Mouse (Mus musculus): ENCODE measurements around the gene Tmem167. TPM values are rescaled to one million over a fixed set of nuclear protein-coding genes. Genes with fewer than 3 reads are reported as not detected.

Tmem167 gene
- polyA plus RNA-seq, 1 experiment from 2014 or later: 41.6 TPM

DNA sequence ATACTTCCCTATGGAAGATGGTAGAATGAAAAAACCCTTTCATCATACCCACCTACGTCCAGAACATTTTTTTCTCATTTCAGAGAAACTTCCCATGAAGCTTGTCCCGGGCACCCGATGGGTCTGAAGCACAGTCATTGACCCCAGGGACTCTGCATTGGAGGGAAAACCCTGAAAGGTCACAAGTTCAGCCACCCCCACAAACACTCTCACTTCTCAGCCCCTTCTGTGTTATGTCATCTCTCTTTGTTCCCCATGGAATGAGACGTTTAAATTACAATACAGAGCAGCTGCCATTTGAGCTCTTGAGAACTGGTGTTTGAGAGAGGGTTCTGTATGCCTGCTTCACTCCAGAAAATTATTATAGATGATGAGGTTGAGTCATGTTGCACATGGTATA, 54.3 kb downstream of the Tmem167 start:
- Histone ChIP-seq H3K9ac (replicated peaks; ENCODE audit: low read depth) (no peak overlapping the region), H3K4me3 (ENCODE audit: low read depth, low read length) (no peak overlapping the region), H3K4me1 (ENCODE audit: insufficient read depth, low read depth, low read length) (no peaks in the 10 kb centered on the region), H3K4me2 (replicated peaks; ENCODE audit: low read depth, low read length) (no peak overlapping the region), H3K27ac (ENCODE audit: low read length) (no peak overlapping the region), H3K27me3 (replicated peaks; ENCODE audit: insufficient read depth, low read length) (no peaks in the 10 kb centered on the region), H3K9me3 (ENCODE audit: low read length) (no peaks in the 10 kb centered on the region), H3K36me3 (ENCODE audit: insufficient read depth, low read length) (no peaks in the 10 kb centered on the region)
- TF ChIP-seq EP300 (IDR thresholded peaks at IDR 0.05) (no peak), CTCF (IDR thresholded peaks at IDR 0.05) (no peak)
- ATAC-seq (no peak), DNase-seq (ENCODE audit: low spot score) (no peak)
- WGBS: 37% methylated on average over 4 of the region's 4 CpGs

DNA sequence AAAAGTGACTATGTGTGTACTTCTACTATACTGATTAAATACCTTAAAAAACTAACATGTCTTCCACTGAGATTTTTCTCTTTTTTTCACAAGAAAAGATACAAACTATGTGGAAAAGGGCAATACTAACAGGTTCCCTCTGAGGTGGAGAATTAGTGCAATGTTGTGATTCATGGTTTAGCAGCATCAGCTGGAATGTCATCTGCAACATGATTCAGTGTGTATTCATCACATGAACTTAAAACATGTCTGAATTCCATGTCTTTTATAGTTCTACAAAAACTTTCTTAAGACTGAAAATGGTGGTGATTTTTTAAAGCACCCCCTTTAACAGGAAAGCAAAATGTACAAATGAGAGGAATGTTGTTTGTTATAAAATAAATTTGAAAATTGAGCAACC, 63.0 kb downstream of the Tmem167 start:
- H3K36me3 ChIP-seq (ENCODE audit: insufficient read depth, low read length): no peaks in the 10 kb centered on the region
- no peaks in the 10 kb centered on the region for H3K27me3 ChIP-seq (replicated peaks; ENCODE audit: insufficient read depth, low read length)
- no peak overlapping the region for H3K4me3 ChIP-seq (ENCODE audit: low read depth, low read length)
- H3K9ac ChIP-seq (replicated peaks; ENCODE audit: low read depth): no peak overlapping the region
- H3K4me1 ChIP-seq (ENCODE audit: insufficient read depth, low read depth, low read length): no peaks in the 10 kb centered on the region
- H3K27ac ChIP-seq (ENCODE audit: low read length): no peak overlapping the region
- no peak overlapping the region for H3K4me2 ChIP-seq (replicated peaks; ENCODE audit: low read depth, low read length)
- no peak for ATAC-seq
- no peak for DNase-seq (ENCODE audit: low spot score)
- TF ChIP-seq CTCF (IDR thresholded peaks at IDR 0.05) (no peak), EP300 (IDR thresholded peaks at IDR 0.05) (no peak)
- no peaks in the 10 kb centered on the region for H3K9me3 ChIP-seq (ENCODE audit: low read length)

DNA sequence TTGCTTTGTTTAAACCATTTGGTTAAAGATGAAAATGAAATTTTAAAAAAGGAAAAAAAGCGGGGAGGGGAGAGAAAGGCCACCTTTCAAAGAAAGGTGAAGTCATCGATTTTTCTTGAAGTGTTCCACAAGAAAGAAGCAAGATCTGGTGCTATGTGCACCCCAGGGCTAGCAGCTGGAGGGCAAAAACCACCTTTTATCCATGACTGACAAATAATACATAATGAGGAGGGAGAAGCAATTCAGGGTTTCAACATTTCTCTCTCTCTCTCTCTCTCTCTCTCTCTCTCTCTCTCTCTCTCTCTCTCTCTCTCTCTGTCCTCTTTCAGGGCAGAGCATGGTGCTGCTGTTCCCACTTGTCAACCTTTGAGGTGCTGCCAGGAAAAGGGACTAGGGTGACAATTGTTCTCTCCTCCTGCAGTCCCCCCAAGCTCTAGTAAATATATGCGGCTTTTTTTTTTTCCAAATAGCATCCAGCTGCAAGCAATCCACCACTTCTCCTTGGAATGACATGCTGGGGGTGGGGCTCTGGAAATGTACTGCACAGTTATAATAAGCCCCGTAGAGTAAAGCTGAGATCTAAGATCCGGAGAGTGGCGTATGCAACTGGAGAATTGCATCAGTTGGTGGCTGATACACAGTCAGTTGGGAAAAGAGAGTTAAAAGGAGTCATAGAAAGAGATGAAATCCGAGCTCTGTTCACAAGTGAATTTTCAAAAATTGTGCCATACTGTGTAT, 63.8 kb downstream of the Tmem167 start:
- peak; percentile 73 for DNase-seq (ENCODE audit: low spot score)
- Histone ChIP-seq H3K4me3 (ENCODE audit: low read depth, low read length) (no peak overlapping the region), H3K36me3 (ENCODE audit: insufficient read depth, low read length) (no peaks in the 10 kb centered on the region), H3K9ac (replicated peaks; ENCODE audit: low read depth) (no peak overlapping the region), H3K9me3 (ENCODE audit: low read length) (no peaks in the 10 kb centered on the region), H3K4me2 (replicated peaks; ENCODE audit: low read depth, low read length) (no peak overlapping the region), H3K27me3 (replicated peaks; ENCODE audit: insufficient read depth, low read length) (no peaks in the 10 kb centered on the region), H3K4me1 (ENCODE audit: insufficient read depth, low read depth, low read length) (no peaks in the 10 kb centered on the region), H3K27ac (ENCODE audit: low read length) (no peak overlapping the region)
- ATAC-seq: peak; percentile 61
- 45% methylated on average over 7 of the region's 7 CpGs for WGBS
- TF ChIP-seq EP300 (IDR thresholded peaks at IDR 0.05): no peak
- no peak for TF ChIP-seq CTCF (IDR thresholded peaks at IDR 0.05)

DNA sequence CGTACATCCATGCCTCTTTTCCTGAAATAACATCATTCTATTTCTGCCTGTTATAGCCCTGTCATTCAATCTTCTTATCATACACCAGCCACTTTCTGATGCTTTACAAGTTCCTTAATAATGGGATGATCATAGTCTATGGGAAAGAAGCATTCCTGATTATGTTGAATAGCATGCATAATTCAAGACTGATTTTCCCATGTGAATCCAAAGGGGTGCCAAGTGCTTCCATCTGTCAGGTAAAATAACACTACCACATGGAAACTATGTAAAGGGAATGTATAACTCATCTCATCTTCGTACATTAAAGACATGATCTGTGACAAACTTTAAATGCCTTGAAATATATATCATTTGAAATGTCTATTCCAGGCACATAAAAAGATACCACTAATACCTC, 75.2 kb downstream of the Tmem167 start:
- ATAC-seq (no peak), DNase-seq (ENCODE audit: low spot score) (no peak)
- Histone ChIP-seq H3K36me3 (ENCODE audit: insufficient read depth, low read length) (no peaks in the 10 kb centered on the region), H3K4me1 (ENCODE audit: insufficient read depth, low read depth, low read length) (no peaks in the 10 kb centered on the region), H3K27ac (ENCODE audit: low read length) (no peak overlapping the region), H3K9me3 (ENCODE audit: low read length) (no peaks in the 10 kb centered on the region), H3K4me3 (ENCODE audit: low read depth, low read length) (no peak overlapping the region), H3K27me3 (replicated peaks; ENCODE audit: insufficient read depth, low read length) (no peaks in the 10 kb centered on the region), H3K9ac (replicated peaks; ENCODE audit: low read depth) (no peak overlapping the region), H3K4me2 (replicated peaks; ENCODE audit: low read depth, low read length) (no peak overlapping the region)
- TF ChIP-seq CTCF (IDR thresholded peaks at IDR 0.05) (no peak), EP300 (IDR thresholded peaks at IDR 0.05) (no peak)
- WGBS: 81% methylated on average over 2 of the region's 2 CpGs

DNA sequence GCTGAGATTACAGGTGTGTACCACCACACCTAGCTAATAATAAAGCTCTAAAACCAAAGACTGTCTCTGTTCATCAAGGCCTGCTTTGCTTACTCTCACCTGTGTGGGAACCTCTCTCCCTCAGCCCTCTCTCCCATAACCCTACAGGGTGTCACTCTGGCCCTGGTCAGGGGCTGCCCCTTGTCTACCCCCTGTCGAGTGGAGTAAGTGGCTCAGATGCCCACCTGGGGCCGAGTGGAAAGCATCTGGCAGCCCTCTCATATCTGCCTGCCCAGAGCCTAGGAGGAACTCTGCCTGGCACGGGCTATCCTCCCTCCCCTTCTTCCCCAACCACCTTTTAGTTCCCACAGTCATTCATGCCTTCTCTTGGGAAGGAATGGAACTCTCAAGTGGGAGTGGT, 78.1 kb downstream of the Tmem167 start:
- ATAC-seq (no peak), DNase-seq (ENCODE audit: low spot score) (no peak)
- no peaks in the 10 kb centered on the region for H3K4me1 ChIP-seq (ENCODE audit: insufficient read depth, low read depth, low read length)
- H3K27ac ChIP-seq (ENCODE audit: low read length): no peak overlapping the region
- H3K4me2 ChIP-seq (replicated peaks; ENCODE audit: low read depth, low read length): no peak overlapping the region
- TF ChIP-seq EP300 (IDR thresholded peaks at IDR 0.05): no peak
- no peak for TF ChIP-seq CTCF (IDR thresholded peaks at IDR 0.05)
- H3K9ac ChIP-seq (replicated peaks; ENCODE audit: low read depth): no peak overlapping the region
- H3K36me3 ChIP-seq (ENCODE audit: insufficient read depth, low read length): no peaks in the 10 kb centered on the region
- H3K27me3 ChIP-seq (replicated peaks; ENCODE audit: insufficient read depth, low read length): no peaks in the 10 kb centered on the region
- H3K9me3 ChIP-seq (ENCODE audit: low read length): no peaks in the 10 kb centered on the region
- WGBS: 49% methylated on average over 3 of the region's 3 CpGs
- H3K4me3 ChIP-seq (ENCODE audit: low read depth, low read length): no peak overlapping the region

DNA sequence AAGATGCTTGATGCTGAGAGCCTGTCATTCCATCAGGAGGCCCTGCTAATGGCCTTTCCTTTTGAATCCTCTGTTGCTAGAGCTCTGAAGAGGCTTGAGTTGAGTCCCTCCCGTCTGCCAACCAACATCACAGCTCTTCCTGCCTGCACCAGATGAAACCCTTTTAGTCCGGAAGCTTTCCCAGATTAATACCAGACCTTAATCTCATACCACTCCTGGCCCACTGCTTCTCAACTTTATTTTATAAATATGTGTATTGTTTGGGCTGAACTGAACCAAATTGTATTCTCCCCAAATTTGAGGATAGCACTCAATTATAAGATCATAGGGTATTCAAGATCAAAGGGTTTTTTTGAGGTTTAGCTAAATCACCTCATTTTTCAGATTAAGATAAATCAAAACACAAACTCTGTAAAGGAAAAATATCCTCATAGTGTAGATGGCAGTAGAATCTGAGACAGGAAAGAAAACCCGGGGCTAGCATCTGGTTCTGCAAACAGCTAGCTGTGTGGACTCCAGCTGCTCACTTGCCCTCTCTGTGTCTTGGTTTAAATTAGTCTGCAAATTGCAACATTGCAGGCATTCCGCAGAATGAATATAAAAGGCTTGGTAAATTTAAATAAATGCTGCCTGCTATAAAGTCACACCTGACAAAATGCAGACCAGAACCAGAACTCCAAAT, 81.3 kb downstream of the Tmem167 start:
- ATAC-seq: no peak

More for the DNA sequence above, 81.3 kb downstream of the Tmem167 start:
- DNase-seq (ENCODE audit: low spot score): no peak
- no peak for TF ChIP-seq EP300 (IDR thresholded peaks at IDR 0.05)
- no peak for TF ChIP-seq CTCF (IDR thresholded peaks at IDR 0.05)
- H3K4me2 ChIP-seq (replicated peaks; ENCODE audit: low read depth, low read length): no peak overlapping the region
- no peak overlapping the region for H3K9ac ChIP-seq (replicated peaks; ENCODE audit: low read depth)
- H3K4me1 ChIP-seq (ENCODE audit: insufficient read depth, low read depth, low read length): no peaks in the 10 kb centered on the region
- WGBS: 36% methylated on average over 4 of the region's 4 CpGs
- no peak overlapping the region for H3K27ac ChIP-seq (ENCODE audit: low read length)
- H3K9me3 ChIP-seq (ENCODE audit: low read length): no peaks in the 10 kb centered on the region
- H3K36me3 ChIP-seq (ENCODE audit: insufficient read depth, low read length): no peaks in the 10 kb centered on the region
- H3K27me3 ChIP-seq (replicated peaks; ENCODE audit: insufficient read depth, low read length): no peaks in the 10 kb centered on the region
- H3K4me3 ChIP-seq (ENCODE audit: low read depth, low read length): no peak overlapping the region
